Mouse (Mus musculus): ENCODE measurements around the gene Rrh. TPM values are rescaled to one million over a fixed set of nuclear protein-coding genes. Genes with fewer than 3 reads are reported as not detected.
A peak's percentile ranks its signal among the peaks of the same experiment; 100 is the strongest.

Gene Rrh
- polyA plus RNA-seq (2014; fragmentation: Nextera tagmentation; extraction: Ambion mirVana) = not detected in 2 replicates

DNA sequence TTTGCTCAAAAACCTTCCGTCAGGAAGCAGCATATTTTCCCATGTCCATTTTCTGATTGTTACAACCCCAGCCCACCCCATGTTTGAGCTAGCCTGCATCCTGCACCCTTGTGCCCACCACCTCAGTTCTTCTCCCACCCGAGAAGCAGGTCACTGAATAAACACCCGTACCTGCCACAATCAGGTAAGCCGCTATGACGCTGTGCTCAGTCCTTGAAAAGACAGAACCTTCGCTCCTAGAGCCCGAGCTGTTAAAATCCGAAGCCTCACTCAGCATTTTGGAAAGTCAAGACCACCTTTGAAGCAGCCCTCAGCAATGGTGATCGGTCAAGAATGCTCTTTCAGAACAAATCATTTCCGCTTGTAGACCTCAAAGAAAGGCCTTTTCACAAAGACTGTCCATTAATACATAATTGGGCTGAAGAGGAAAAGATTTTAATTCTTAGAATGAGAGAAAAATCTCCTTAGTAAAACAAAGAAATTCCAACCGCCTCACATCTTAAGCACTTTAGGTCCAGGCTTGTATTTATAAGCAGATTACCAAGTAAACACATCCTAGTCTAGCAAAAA lies at the start of gene Rrh:
Gene Rrh (minus strand): TSS at position 382 of the 570 bp plus-strand sequence.
- no peak within 1 kb of the TSS for H3K27ac ChIP-seq (ENCODE audit: low read length)
- H3K9ac ChIP-seq (replicated peaks; ENCODE audit: low read depth, low read length) = no peak within 1 kb of the TSS
- no peak within 1 kb of the TSS for H3K4me2 ChIP-seq (replicated peaks; ENCODE audit: low read depth, low read length)
- H3K4me1 ChIP-seq (ENCODE audit: control insufficient read depth, insufficient read depth, low read length) = no peaks in the 10 kb centered on the region
- no peak for ATAC-seq (ENCODE audit: insufficient number of reproducible peaks, insufficient read depth, low FRiP score, low read depth)
- H3K36me3 ChIP-seq (ENCODE audit: control insufficient read depth, insufficient read depth, low read length) = peaks cover 22% of the 10 kb centered on the region; the same call in 1 of the 2 replicates
- H3K9me3 ChIP-seq (ENCODE audit: control insufficient read depth, low read depth, low read length) = no peaks in the 10 kb centered on the region
- WGBS = 93% methylated on average over 11 of the region's 11 CpGs
- H3K27me3 ChIP-seq (ENCODE audit: control insufficient read depth, insufficient read depth, low read length) = no peaks in the 10 kb centered on the region
- no peak within 1 kb of the TSS for H3K4me3 ChIP-seq (ENCODE audit: low read depth, low read length)

DNA sequence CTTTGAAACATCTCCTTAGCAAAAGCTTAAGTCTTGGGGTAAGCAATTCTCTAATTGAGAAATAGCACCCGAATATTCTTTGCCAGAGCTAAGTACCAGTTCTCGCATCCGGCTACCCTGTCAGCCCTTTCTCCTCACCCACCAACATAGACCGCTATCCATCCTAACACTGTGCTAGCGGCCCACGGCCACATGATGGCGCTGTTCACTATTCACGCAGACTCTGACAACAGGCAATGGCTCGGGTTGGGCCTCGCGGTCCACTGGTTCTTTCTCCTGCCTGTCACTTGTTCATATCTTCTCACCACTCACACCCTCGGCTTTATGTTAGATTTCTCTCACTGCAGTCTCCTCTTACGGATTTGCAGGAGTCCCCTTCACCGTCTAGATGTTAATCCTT lies 41.3 kb upstream of the Rrh start:
- H3K36me3 ChIP-seq (ENCODE audit: control insufficient read depth, insufficient read depth, low read length) = no peaks in the 10 kb centered on the region
- peaks cover 3% of the 10 kb centered on the region; the same call in 1 of the 2 replicates for H3K9me3 ChIP-seq (ENCODE audit: control insufficient read depth, low read depth, low read length)
- peak; percentile 42; the same call in 1 of the 2 replicates for ATAC-seq (ENCODE audit: insufficient number of reproducible peaks, insufficient read depth, low FRiP score, low read depth)
- 54% methylated on average over 14 of the region's 14 CpGs for WGBS
- no peak overlapping the region for H3K4me2 ChIP-seq (replicated peaks; ENCODE audit: low read depth, low read length)
- no peak overlapping the region for H3K27ac ChIP-seq (ENCODE audit: low read length)
- H3K27me3 ChIP-seq (ENCODE audit: control insufficient read depth, insufficient read depth, low read length) = no peaks in the 10 kb centered on the region
- no peaks in the 10 kb centered on the region for H3K4me1 ChIP-seq (ENCODE audit: control insufficient read depth, insufficient read depth, low read length)
- no peak overlapping the region for H3K9ac ChIP-seq (replicated peaks; ENCODE audit: low read depth, low read length)
- no peak overlapping the region for H3K4me3 ChIP-seq (ENCODE audit: low read depth, low read length)

DNA sequence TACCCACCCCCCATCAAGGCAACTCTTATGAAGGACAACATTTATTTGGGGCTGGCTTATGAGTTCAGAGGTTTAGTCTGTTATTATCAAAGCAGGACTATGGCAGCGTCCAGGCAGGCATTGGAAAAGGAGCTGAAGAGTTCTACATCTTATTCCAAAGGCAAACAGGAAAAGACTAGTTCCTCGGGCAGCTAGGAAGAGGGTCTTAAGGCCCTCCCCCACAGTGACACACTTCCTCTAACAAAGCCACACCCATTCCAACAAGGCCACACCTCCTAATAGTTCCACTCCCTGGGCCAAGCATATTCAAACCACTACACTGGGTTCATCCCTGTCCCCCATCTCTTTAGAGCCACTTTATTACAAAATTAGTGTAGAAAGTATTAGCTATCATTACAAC lies 40.2 kb upstream of the Rrh start:
- no peak overlapping the region for H3K4me2 ChIP-seq (replicated peaks; ENCODE audit: low read depth, low read length)
- no peak overlapping the region for H3K4me3 ChIP-seq (ENCODE audit: low read depth, low read length)
- no peaks in the 10 kb centered on the region for H3K27me3 ChIP-seq (ENCODE audit: control insufficient read depth, insufficient read depth, low read length)
- no peaks in the 10 kb centered on the region for H3K4me1 ChIP-seq (ENCODE audit: control insufficient read depth, insufficient read depth, low read length)
- 67% methylated on average over 2 of the region's 2 CpGs for WGBS
- H3K27ac ChIP-seq (ENCODE audit: low read length) = no peak overlapping the region
- no peak for ATAC-seq (ENCODE audit: insufficient number of reproducible peaks, insufficient read depth, low FRiP score, low read depth)
- H3K36me3 ChIP-seq (ENCODE audit: control insufficient read depth, insufficient read depth, low read length) = no peaks in the 10 kb centered on the region
- H3K9me3 ChIP-seq (ENCODE audit: control insufficient read depth, low read depth, low read length) = peaks cover 3% of the 10 kb centered on the region; the same call in 1 of the 2 replicates
- no peak overlapping the region for H3K9ac ChIP-seq (replicated peaks; ENCODE audit: low read depth, low read length)

DNA sequence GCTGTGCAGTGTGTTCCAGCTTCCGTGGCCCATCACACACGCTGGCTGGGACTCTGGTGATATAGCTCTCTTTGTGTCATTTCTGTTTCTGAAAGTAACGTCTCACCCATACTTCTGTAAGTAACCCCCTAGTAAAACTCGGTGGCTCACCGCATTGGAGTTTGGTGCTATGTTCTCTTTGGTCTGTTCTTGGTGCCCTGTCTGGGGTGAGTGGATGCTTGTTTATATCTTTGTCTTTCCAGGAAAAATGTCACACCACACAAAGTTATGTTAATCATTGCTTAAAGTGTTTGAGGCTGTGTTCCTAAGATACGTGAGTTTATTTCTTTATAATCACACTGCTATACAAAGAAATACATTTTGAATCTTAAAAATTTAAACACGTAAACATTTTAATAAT lies 24.5 kb upstream of the Rrh start:
- WGBS = 85% methylated on average over 7 of the region's 7 CpGs
- no peaks in the 10 kb centered on the region for H3K9me3 ChIP-seq (ENCODE audit: control insufficient read depth, low read depth, low read length)
- H3K4me3 ChIP-seq (ENCODE audit: low read depth, low read length) = no peak overlapping the region
- H3K9ac ChIP-seq (replicated peaks; ENCODE audit: low read depth, low read length) = no peak overlapping the region
- no peaks in the 10 kb centered on the region for H3K4me1 ChIP-seq (ENCODE audit: control insufficient read depth, insufficient read depth, low read length)
- H3K27ac ChIP-seq (ENCODE audit: low read length) = no peak overlapping the region
- no peak overlapping the region for H3K4me2 ChIP-seq (replicated peaks; ENCODE audit: low read depth, low read length)
- no peaks in the 10 kb centered on the region for H3K36me3 ChIP-seq (ENCODE audit: control insufficient read depth, insufficient read depth, low read length)
- no peak for ATAC-seq (ENCODE audit: insufficient number of reproducible peaks, insufficient read depth, low FRiP score, low read depth)
- no peaks in the 10 kb centered on the region for H3K27me3 ChIP-seq (ENCODE audit: control insufficient read depth, insufficient read depth, low read length)

DNA sequence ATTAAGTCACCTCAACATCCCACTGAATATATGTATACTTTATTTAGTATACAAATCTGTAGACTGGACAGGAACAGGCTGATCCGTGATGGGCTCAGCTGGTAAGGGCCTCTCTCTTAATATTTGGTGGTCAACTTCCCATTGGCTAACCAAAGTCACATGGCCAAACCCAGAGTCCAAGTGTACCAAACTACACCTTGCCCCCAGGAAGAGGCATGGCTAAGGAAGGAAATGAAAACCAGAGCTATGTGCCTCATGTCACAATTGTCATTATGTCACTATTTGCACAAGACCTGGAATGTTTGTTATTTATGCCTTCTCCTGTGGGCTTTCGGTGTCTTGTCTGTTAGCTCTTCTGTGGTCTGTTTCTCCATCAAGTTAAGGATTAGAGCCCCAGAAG lies 23.5 kb upstream of the Rrh start:
- no peaks in the 10 kb centered on the region for H3K27me3 ChIP-seq (ENCODE audit: control insufficient read depth, insufficient read depth, low read length)
- no peak overlapping the region for H3K27ac ChIP-seq (ENCODE audit: low read length)
- no peaks in the 10 kb centered on the region for H3K4me1 ChIP-seq (ENCODE audit: control insufficient read depth, insufficient read depth, low read length)
- no peak overlapping the region for H3K4me2 ChIP-seq (replicated peaks; ENCODE audit: low read depth, low read length)
- H3K9ac ChIP-seq (replicated peaks; ENCODE audit: low read depth, low read length) = no peak overlapping the region
- no peak for ATAC-seq (ENCODE audit: insufficient number of reproducible peaks, insufficient read depth, low FRiP score, low read depth)
- 65% methylated on average over 2 of the region's 2 CpGs for WGBS
- H3K9me3 ChIP-seq (ENCODE audit: control insufficient read depth, low read depth, low read length) = no peaks in the 10 kb centered on the region
- no peaks in the 10 kb centered on the region for H3K36me3 ChIP-seq (ENCODE audit: control insufficient read depth, insufficient read depth, low read length)
- H3K4me3 ChIP-seq (ENCODE audit: low read depth, low read length) = no peak overlapping the region

DNA sequence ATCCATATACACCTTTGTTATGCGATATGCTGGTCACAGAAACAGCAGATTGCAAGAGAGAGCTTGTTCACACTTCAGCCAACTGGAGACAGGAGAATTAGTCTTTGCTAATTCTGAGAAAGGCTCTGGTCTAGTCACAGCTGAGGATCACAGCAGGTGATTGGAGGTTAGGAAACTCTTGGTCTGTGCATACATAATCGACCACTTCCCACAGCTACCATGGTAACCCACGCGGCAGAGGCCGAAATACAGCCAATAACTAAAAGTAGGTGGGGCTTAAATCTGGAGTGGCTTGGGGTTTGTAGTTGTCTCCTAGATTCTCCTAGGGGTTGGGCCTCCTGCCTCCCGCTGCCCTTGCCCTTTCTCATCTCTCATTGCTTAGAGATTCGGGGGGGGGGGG lies 15.6 kb upstream of the Rrh start:
- WGBS = 45% methylated on average over 6 of the region's 7 CpGs
- H3K36me3 ChIP-seq (ENCODE audit: control insufficient read depth, insufficient read depth, low read length) = no peaks in the 10 kb centered on the region
- no peak overlapping the region for H3K4me2 ChIP-seq (replicated peaks; ENCODE audit: low read depth, low read length)
- no peak; the same call in 1 of the 2 replicates for ATAC-seq (ENCODE audit: insufficient number of reproducible peaks, insufficient read depth, low FRiP score, low read depth)
- no peaks in the 10 kb centered on the region for H3K9me3 ChIP-seq (ENCODE audit: control insufficient read depth, low read depth, low read length)
- H3K27me3 ChIP-seq (ENCODE audit: control insufficient read depth, insufficient read depth, low read length) = no peaks in the 10 kb centered on the region
- H3K4me1 ChIP-seq (ENCODE audit: control insufficient read depth, insufficient read depth, low read length) = no peaks in the 10 kb centered on the region
- no peak overlapping the region for H3K27ac ChIP-seq (ENCODE audit: low read length)
- no peak overlapping the region for H3K4me3 ChIP-seq (ENCODE audit: low read depth, low read length)
- no peak overlapping the region for H3K9ac ChIP-seq (replicated peaks; ENCODE audit: low read depth, low read length)

DNA sequence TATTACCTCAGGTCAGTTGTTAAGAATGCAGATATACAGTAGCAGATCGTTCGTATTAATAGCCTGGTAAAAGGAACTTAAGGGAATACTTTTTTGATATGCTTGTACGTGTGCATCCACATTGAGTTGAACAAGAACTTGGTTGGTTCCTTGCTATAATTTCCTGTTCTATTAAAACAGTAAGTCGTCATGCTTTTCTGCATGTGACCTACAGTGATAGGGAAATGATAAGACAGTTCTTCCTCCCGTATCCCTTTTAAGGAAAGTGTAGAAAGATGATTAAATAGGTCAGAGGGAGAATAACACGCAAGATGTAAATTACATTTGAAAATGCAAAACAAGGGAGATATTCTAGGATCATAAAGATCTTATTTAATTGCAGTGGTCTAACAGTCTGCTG lies 14.6 kb upstream of the Rrh start:
- Histone ChIP-seq H3K9ac (replicated peaks; ENCODE audit: low read depth, low read length) (no peak overlapping the region), H3K27ac (ENCODE audit: low read length) (no peak overlapping the region), H3K4me2 (replicated peaks; ENCODE audit: low read depth, low read length) (no peak overlapping the region), H3K27me3 (ENCODE audit: control insufficient read depth, insufficient read depth, low read length) (no peaks in the 10 kb centered on the region), H3K4me3 (ENCODE audit: low read depth, low read length) (peak overlapping the region; percentile 5; the same call in 1 of the 2 replicates), H3K9me3 (ENCODE audit: control insufficient read depth, low read depth, low read length) (no peaks in the 10 kb centered on the region), H3K36me3 (ENCODE audit: control insufficient read depth, insufficient read depth, low read length) (no peaks in the 10 kb centered on the region), H3K4me1 (ENCODE audit: control insufficient read depth, insufficient read depth, low read length) (no peaks in the 10 kb centered on the region)
- no peak for ATAC-seq (ENCODE audit: insufficient number of reproducible peaks, insufficient read depth, low FRiP score, low read depth)
- WGBS = 80% methylated on average over 6 of the region's 6 CpGs

DNA sequence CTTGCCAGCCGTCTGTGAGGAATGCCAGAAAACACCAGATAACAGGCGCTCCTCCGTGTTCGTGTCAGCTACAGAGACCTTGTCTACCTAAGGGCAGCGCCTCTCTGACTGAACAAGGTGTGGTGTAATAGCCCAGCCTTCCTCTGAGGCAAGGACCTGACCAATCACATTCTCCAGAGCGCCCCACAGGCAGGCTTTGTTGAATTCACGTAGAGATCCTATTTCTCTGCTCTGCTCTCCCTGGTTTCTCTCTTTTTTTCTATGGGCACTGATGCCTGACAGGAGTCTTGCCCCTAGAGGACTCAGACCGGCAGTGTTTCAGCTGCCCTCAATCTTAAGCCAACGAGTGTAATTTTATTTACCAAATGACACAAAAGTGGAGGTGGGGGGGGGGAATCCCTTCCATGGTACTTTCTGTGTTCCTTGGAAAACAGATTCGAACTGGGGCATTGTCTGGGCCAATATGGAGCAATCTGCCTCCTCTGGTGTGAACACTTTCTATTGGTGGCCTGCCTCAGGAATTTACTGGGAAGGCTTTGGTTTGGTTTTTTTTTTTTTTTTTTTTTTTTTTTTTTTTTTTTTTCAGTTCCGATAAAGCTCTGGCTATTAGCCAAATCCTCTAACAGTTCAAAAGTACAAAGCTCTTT lies 13.8 kb upstream of the Rrh start:
- WGBS = 17% methylated on average over 11 of the region's 11 CpGs
- H3K9me3 ChIP-seq (ENCODE audit: control insufficient read depth, low read depth, low read length) = no peaks in the 10 kb centered on the region
- H3K9ac ChIP-seq (replicated peaks; ENCODE audit: low read depth, low read length) = no peak overlapping the region
- H3K36me3 ChIP-seq (ENCODE audit: control insufficient read depth, insufficient read depth, low read length) = no peaks in the 10 kb centered on the region
- ATAC-seq (ENCODE audit: insufficient number of reproducible peaks, insufficient read depth, low FRiP score, low read depth) = peak; percentile 80
- H3K27me3 ChIP-seq (ENCODE audit: control insufficient read depth, insufficient read depth, low read length) = no peaks in the 10 kb centered on the region
- H3K4me2 ChIP-seq (replicated peaks; ENCODE audit: low read depth, low read length) = peak overlapping the region; percentile 21
- H3K4me1 ChIP-seq (ENCODE audit: control insufficient read depth, insufficient read depth, low read length) = no peaks in the 10 kb centered on the region
- H3K27ac ChIP-seq (ENCODE audit: low read length) = peak overlapping the region; percentile 66; the same call in 1 of the 2 replicates
- peak overlapping the region; percentile 5; the same call in 1 of the 2 replicates for H3K4me3 ChIP-seq (ENCODE audit: low read depth, low read length)

Data from stomach, embryonic 14.5 days (tissue).